Mouse (Mus musculus): Measurements from ENCODE around the gene Mum1. TPM values are rescaled to one million over a fixed set of nuclear protein-coding genes. Genes with fewer than 3 reads are reported as not detected.

The Mum1 gene
- polyA plus RNA-seq, 1 experiment, result 42.5 TPM

DNA sequence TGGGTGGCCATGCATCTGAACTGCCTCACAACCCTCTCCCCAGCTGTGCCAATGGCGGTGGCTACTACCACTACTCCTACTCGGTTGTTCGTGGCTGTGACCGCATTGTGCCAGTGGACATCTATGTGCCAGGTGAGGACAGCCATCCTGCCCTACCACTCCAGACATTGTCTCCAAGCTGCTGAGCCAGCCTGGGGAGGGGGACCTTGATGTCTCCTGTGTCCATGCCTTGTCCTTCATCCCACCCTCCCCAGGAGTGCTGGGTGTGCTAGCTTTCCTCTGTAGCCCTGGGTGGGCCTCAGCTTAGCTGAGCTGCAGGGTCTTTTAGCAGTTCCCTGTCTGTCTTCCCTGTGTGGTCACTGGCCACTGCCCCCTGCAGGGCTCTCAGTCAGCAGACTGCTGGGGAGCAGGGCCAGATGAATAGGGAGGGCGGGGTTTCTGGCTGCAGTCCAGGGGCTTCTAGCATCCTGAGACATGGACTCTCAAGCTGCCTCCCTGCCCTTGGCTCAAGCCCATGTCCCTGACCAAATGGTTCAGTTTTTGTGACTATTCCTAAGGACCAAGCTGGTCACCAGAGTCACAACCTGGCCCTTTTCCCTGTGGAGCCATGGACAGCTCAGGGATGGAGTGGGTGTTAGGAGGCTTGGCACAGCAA lies 29.8 kb downstream of the Mum1 start:
- no peak overlapping the region for H3K4me3 ChIP-seq (replicated peaks; ENCODE audit: insufficient read depth, low read depth, low read length)
- no peaks in the 10 kb centered on the region for H3K27me3 ChIP-seq (ENCODE audit: control insufficient read depth, insufficient read depth, low read length)
- peaks cover 23% of the 10 kb centered on the region for H3K4me1 ChIP-seq (ENCODE audit: control insufficient read depth, insufficient read depth, low read length)
- 31% methylated on average over 5 of the region's 5 CpGs for WGBS
- TF ChIP-seq CTCF (IDR thresholded peaks at IDR 0.05; ENCODE audit: borderline replicate concordance, insufficient read depth, low read depth, low read length) (no peak), POLR2A (IDR thresholded peaks at IDR 0.05; ENCODE audit: borderline replicate concordance, insufficient read depth, low read length) (no peak)
- H3K27ac ChIP-seq (ENCODE audit: insufficient read depth, low read length), result no peak overlapping the region
- peak; percentile 54 for DNase-seq

DNA sequence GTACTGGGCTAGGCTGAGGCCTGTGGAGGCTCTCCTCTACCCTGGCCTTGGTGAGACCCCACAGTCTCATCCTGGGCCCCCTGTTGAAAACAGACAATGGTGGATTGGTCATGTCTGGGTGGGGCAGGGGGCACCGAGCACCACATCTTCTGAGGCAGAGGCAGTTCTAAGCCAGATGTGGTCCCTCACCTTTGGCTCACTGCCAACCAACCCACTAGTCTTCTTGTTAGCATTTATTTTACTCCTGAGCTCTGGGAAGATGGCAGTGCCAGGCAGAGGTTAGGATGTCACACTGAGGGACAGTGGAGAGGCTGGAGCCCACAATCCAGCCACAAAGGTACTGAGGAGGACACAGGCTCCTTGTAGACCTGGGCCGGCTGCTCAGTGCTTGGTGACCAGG lies 31.7 kb downstream of the Mum1 start:
- 63% methylated on average over 2 of the region's 2 CpGs for WGBS
- H3K27ac ChIP-seq (ENCODE audit: insufficient read depth, low read length), result no peak overlapping the region

GRCm38 (mm10) chr10:80258752-80259462 lies 32.7 kb downstream of the Mum1 start:
- DNase-seq, result peak in 1 of 2 experiments; percentile 36
- Histone ChIP-seq H3K27ac (ENCODE audit: insufficient read depth, low read length) (no peak overlapping the region), H3K4me3 (replicated peaks; ENCODE audit: insufficient read depth, low read depth, low read length) (no peak overlapping the region), H3K27me3 (ENCODE audit: control insufficient read depth, insufficient read depth, low read length) (no peaks in the 10 kb centered on the region), H3K4me1 (ENCODE audit: control insufficient read depth, insufficient read depth, low read length) (peaks cover 16% of the 10 kb centered on the region; the same call in 1 of the 2 replicates)
- TF ChIP-seq CTCF (IDR thresholded peaks at IDR 0.05; ENCODE audit: borderline replicate concordance, insufficient read depth, low read depth, low read length) (no peak), POLR2A (IDR thresholded peaks at IDR 0.05; ENCODE audit: borderline replicate concordance, insufficient read depth, low read length) (no peak)
- 57% methylated on average over 14 of the region's 14 CpGs for WGBS

More for the DNA sequence above, 31.7 kb downstream of the Mum1 start:
- Histone ChIP-seq H3K4me3 (replicated peaks; ENCODE audit: insufficient read depth, low read depth, low read length) (no peak overlapping the region), H3K4me1 (ENCODE audit: control insufficient read depth, insufficient read depth, low read length) (peaks cover 16% of the 10 kb centered on the region; the same call in 1 of the 2 replicates), H3K27me3 (ENCODE audit: control insufficient read depth, insufficient read depth, low read length) (no peaks in the 10 kb centered on the region)
- DNase-seq, result no peak
- TF ChIP-seq POLR2A (IDR thresholded peaks at IDR 0.05; ENCODE audit: borderline replicate concordance, insufficient read depth, low read length), result no peak
- TF ChIP-seq CTCF (IDR thresholded peaks at IDR 0.05; ENCODE audit: borderline replicate concordance, insufficient read depth, low read depth, low read length), result no peak

DNA sequence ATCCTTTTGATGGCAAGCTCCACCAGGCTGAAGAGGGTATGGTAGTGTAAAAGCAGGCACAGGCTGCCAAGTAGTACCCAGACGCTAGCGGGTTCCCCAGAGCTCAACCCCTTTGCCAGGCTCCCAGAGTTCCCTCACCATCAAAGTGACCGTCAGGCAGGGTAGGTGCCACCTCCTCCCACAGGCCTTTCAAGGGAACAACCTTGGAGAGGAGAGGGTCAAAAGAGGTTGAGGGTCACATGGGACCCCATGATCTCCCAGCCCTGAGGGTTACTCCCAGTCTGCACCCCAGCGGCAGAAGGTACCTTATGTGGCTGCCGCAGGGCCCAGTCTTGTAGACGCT lies 33.2 kb downstream of the Mum1 start:
- WGBS, result 14% methylated on average over 6 of the region's 6 CpGs
- peak overlapping the region; percentile 47; the same call in 1 of the 2 replicates for H3K27ac ChIP-seq (ENCODE audit: insufficient read depth, low read length)
- no peak overlapping the region for H3K4me3 ChIP-seq (replicated peaks; ENCODE audit: insufficient read depth, low read depth, low read length)

GRCm38 (mm10) chr10:80259861-80260641 lies 33.8 kb downstream of the Mum1 start:
- TF ChIP-seq CTCF (IDR thresholded peaks at IDR 0.05; ENCODE audit: borderline replicate concordance, insufficient read depth, low read depth, low read length) (no peak), POLR2A (IDR thresholded peaks at IDR 0.05; ENCODE audit: borderline replicate concordance, insufficient read depth, low read length) (peak; percentile 7; the same call in 1 of the 2 replicates)
- WGBS, result 3% methylated on average over 19 of the region's 19 CpGs
- Histone ChIP-seq H3K4me1 (ENCODE audit: control insufficient read depth, insufficient read depth, low read length) (peaks cover 16% of the 10 kb centered on the region; the same call in 1 of the 2 replicates), H3K4me3 (replicated peaks; ENCODE audit: insufficient read depth, low read depth, low read length) (peak overlapping the region; percentile 46), H3K27me3 (ENCODE audit: control insufficient read depth, insufficient read depth, low read length) (no peaks in the 10 kb centered on the region), H3K27ac (ENCODE audit: insufficient read depth, low read length) (peak overlapping the region; percentile 67)
- DNase-seq, result peak; percentile 78 to 84

More for the DNA sequence above, 33.2 kb downstream of the Mum1 start:
- Histone ChIP-seq H3K27me3 (ENCODE audit: control insufficient read depth, insufficient read depth, low read length) (no peaks in the 10 kb centered on the region), H3K4me1 (ENCODE audit: control insufficient read depth, insufficient read depth, low read length) (peaks cover 16% of the 10 kb centered on the region; the same call in 1 of the 2 replicates)
- DNase-seq, result no peak
- TF ChIP-seq CTCF (IDR thresholded peaks at IDR 0.05; ENCODE audit: borderline replicate concordance, insufficient read depth, low read depth, low read length) (no peak), POLR2A (IDR thresholded peaks at IDR 0.05; ENCODE audit: borderline replicate concordance, insufficient read depth, low read length) (no peak)

GRCm38 (mm10) chr10:80260642-80261584 lies 34.7 kb downstream of the Mum1 start, which contains the start of the genes Gamt and Dazap1:
TSS of gene Gamt (minus strand) at chr10:80261012.
TSS of gene Dazap1 (plus strand) at chr10:80261486.
- WGBS, result 1% methylated on average over 49 of the region's 49 CpGs
- DNase-seq, result peak; percentile 91 to 92
- Histone ChIP-seq H3K27me3 (ENCODE audit: control insufficient read depth, insufficient read depth, low read length) (no peaks in the 10 kb centered on the region), H3K4me3 (replicated peaks; ENCODE audit: insufficient read depth, low read depth, low read length) (peak within 1 kb of the TSS; percentile 66), H3K27ac (ENCODE audit: insufficient read depth, low read length) (peak within 1 kb of the TSS; percentile 70), H3K4me1 (ENCODE audit: control insufficient read depth, insufficient read depth, low read length) (peaks cover 15% of the 10 kb centered on the region; the same call in 1 of the 2 replicates)
- TF ChIP-seq CTCF (IDR thresholded peaks at IDR 0.05; ENCODE audit: borderline replicate concordance, insufficient read depth, low read depth, low read length), result no peak
- TF ChIP-seq POLR2A (IDR thresholded peaks at IDR 0.05; ENCODE audit: borderline replicate concordance, insufficient read depth, low read length), result peak; percentile 36; the same call in 1 of the 2 replicates

Data from cerebellum, adult 2 months (tissue).